Mouse (Mus musculus): ENCODE measurements around the gene Zfp335.

DNA sequence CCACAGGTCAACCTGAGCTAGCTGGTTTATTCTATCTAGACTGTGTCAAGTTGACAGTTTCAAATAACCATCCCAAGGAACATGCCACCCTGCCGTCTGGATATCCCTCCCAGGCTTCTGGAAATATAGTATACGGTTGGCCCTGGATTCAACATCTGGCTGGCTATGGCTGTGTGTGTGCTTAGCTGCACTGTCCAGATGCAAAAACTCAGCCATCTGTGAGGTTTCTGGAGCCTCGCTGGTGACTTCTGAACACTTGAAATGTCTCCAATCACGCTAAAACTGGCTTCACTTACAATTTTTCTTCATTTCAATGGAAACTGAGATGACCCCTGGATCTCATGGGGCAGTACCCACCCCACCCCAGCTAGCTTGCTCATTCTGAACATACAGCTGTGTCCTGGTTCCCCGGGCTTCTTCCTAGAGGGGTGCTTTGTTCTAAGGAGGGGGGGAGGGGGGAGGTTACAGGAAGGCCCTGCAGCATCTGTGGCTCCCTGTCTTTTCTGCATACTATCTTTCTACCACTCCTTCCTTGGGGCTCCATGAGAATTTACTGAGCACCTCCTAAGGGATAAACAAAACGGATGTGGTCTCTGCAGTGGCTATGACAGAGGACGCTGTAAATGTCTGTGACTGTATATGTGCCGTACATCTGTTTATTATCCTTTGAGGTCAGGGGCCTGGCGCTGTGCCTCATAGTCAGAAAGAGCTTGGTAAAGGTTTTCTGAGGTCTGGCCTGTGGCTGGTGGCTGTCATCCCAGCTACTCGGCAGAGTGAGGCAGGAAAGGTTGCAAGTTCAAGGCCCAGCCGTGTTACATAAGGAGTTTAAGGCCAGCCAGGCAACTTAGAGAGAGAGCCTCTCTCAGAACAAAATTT, 19.4 kb upstream of the Zfp335 start:
- no peak for TF ChIP-seq CTCF (IDR thresholded peaks at IDR 0.05; ENCODE audit: insufficient read depth, low read length)
- TF ChIP-seq POLR2A (IDR thresholded peaks at IDR 0.05; ENCODE audit: borderline replicate concordance, extremely low read depth, low read depth, low read length): no peak
